Mouse (Mus musculus): ENCODE measurements around the gene Cacna1e. TPM values are rescaled to one million over a fixed set of nuclear protein-coding genes. Genes with fewer than 3 reads are reported as not detected.

Cacna1e gene
- polyA plus RNA-seq, 1 experiment, result 53.6 TPM

GRCm38 (mm10) chr1:154726361-154727161, 157.7 kb downstream of the Cacna1e start:
- Histone ChIP-seq H3K4me1 (ENCODE audit: control insufficient read depth, insufficient read depth, low read length) (peaks cover 2% of the 10 kb centered on the region; the same call in 1 of the 2 replicates), H3K4me3 (ENCODE audit: insufficient read depth, low read length) (peak overlapping the region; percentile 81), H3K27ac (ENCODE audit: insufficient read depth, low read length) (peak overlapping the region; percentile 24)
- TF ChIP-seq POLR2A (IDR thresholded peaks at IDR 0.05; ENCODE audit: extremely low read depth, insufficient read depth, low read length) (0 out of 2 replicates have a peak, but pooled peaks have one; percentile 31), CTCF (IDR thresholded peaks at IDR 0.05; ENCODE audit: extremely low read depth, insufficient read depth, low read length) (no peak)

DNA sequence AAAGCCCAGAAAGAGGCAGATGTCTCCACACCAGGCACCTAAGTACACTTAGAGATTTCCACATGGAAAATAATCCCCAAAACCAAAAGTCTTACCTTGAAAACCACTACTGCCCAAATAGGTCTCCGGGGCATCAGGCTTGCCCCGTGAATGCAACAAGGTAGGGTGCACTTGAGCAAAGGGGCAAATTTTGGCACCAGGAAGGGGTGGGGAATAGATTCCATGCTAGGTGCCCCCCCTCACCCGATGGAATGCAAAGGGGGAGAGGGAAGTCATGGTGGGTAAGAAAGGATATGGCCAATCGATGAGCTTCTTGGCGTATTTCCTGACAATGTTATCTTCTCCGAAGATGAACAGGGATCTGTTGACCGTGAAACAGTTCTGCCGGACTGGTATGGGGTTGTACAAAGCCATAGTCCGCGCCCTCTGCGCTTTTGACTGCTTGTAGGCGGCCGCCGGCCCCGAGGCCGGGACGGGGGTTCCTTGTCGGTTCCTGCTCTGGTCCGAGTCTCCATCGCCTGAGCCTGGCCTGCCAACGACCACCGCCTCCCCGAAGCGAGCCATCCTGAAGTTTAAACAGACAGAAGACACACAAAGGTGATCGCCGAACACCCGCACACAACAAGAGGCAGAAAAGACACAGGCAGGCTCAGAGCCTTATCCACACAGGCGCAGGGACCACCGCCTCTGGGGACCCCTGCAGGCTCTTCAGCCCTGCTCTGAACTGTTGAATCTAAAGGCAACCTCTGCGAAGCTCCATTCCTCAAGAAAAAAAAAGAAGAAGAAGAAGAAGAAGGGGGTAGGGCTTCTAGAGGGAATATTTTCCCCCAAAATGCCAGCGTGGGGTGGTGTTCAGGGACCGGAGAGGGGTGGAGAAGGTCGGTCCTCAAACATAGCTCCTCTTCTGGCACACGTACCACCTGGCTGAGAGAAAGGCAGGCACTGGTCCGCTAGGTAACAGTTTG, 158.7 kb downstream of the Cacna1e start:
- peak overlapping the region; percentile 81 for H3K4me3 ChIP-seq (ENCODE audit: insufficient read depth, low read length)
- TF ChIP-seq POLR2A (IDR thresholded peaks at IDR 0.05; ENCODE audit: extremely low read depth, insufficient read depth, low read length) (no peak), CTCF (IDR thresholded peaks at IDR 0.05; ENCODE audit: extremely low read depth, insufficient read depth, low read length) (no peak)
- peaks cover 5% of the 10 kb centered on the region; the same call in 1 of the 2 replicates for H3K4me1 ChIP-seq (ENCODE audit: control insufficient read depth, insufficient read depth, low read length)
- peak overlapping the region; percentile 24 for H3K27ac ChIP-seq (ENCODE audit: insufficient read depth, low read length)

DNA sequence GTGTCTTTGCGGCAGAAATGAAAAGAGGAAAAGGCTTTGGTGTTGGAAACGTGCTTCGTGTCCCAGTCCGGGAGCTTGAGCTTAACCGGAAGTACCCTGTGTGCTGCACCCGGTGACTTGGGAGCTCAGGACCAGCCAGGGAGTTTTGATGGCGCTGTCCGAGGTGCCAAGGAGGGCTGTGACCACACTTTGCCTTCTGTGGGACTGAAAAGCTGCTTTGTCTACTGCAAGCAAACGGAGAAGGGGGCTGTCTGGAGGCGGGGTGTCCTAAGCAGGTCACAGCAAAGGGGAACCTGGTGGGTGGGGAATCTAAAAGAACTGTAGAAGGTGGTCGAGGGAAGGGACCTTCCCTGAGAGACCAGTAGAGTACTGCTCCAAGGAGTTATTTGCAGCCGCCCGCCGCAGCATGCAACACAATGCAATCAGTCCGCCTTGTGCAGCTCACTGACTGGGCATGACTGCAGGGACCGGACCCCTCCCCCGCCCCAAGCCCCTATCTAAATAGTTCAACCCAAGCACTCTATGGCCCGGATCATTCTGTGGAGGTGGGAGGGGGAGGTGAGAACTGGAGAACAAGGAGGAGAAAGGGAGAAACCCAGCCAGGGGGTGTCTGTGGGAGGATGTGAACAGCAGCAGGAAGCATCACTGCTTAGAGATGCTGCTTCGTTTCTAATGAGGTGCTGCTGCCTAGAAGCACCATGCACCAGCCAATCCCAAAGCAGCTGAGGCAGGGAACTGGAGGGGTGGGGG, 160.6 kb downstream of the Cacna1e start:
- Histone ChIP-seq H3K4me3 (ENCODE audit: insufficient read depth, low read length) (peak overlapping the region; percentile 81), H3K27ac (ENCODE audit: insufficient read depth, low read length) (no peak overlapping the region), H3K4me1 (ENCODE audit: control insufficient read depth, insufficient read depth, low read length) (peaks cover 10% of the 10 kb centered on the region; the same call in 1 of the 2 replicates)
- TF ChIP-seq CTCF (IDR thresholded peaks at IDR 0.05; ENCODE audit: extremely low read depth, insufficient read depth, low read length) (no peak), POLR2A (IDR thresholded peaks at IDR 0.05; ENCODE audit: extremely low read depth, insufficient read depth, low read length) (peak; percentile 50)

GRCm38 (mm10) chr1:154723078-154723477, 161.2 kb downstream of the Cacna1e start:
- Histone ChIP-seq H3K4me3 (ENCODE audit: insufficient read depth, low read length) (peak overlapping the region; percentile 81), H3K27ac (ENCODE audit: insufficient read depth, low read length) (no peak overlapping the region), H3K4me1 (ENCODE audit: control insufficient read depth, insufficient read depth, low read length) (peaks cover 10% of the 10 kb centered on the region; the same call in 1 of the 2 replicates)
- TF ChIP-seq CTCF (IDR thresholded peaks at IDR 0.05; ENCODE audit: extremely low read depth, insufficient read depth, low read length) (0 out of 2 replicates have a peak, but pooled peaks have one; percentile 0), POLR2A (IDR thresholded peaks at IDR 0.05; ENCODE audit: extremely low read depth, insufficient read depth, low read length) (no peak)

DNA sequence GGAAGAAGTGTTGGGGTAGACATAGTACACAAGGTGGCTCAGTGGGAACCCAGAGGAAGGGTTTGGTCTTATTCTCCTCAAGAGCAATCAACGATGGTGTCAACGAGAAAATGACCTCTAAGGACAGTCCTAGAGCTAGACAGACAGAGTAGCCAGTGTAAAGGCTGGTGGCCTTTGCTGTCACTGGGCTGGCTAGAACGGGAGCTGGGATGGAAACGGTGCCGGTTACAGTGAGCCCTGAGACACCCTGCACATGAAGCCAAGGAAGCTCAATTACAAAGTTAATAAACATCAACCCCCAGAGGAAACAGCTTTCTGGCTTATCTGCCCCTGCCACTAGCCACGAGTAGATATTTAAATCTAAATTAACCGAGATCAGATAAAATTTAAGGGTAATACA, 168.7 kb downstream of the Cacna1e start:
- peaks cover 6% of the 10 kb centered on the region; the same call in 1 of the 2 replicates for H3K4me1 ChIP-seq (ENCODE audit: control insufficient read depth, insufficient read depth, low read length)
- no peak for TF ChIP-seq CTCF (IDR thresholded peaks at IDR 0.05; ENCODE audit: extremely low read depth, insufficient read depth, low read length)
- TF ChIP-seq POLR2A (IDR thresholded peaks at IDR 0.05; ENCODE audit: extremely low read depth, insufficient read depth, low read length), result no peak
- no peak overlapping the region for H3K27ac ChIP-seq (ENCODE audit: insufficient read depth, low read length)
- H3K4me3 ChIP-seq (ENCODE audit: insufficient read depth, low read length), result no peak overlapping the region

GRCm38 (mm10) chr1:154712747-154713146, 171.6 kb downstream of the Cacna1e start:
- Histone ChIP-seq H3K4me1 (ENCODE audit: control insufficient read depth, insufficient read depth, low read length) (no peaks in the 10 kb centered on the region), H3K27ac (ENCODE audit: insufficient read depth, low read length) (no peak overlapping the region), H3K4me3 (ENCODE audit: insufficient read depth, low read length) (no peak overlapping the region)
- TF ChIP-seq POLR2A (IDR thresholded peaks at IDR 0.05; ENCODE audit: extremely low read depth, insufficient read depth, low read length) (no peak), CTCF (IDR thresholded peaks at IDR 0.05; ENCODE audit: extremely low read depth, insufficient read depth, low read length) (no peak)

- H3K27ac ChIP-seq (ENCODE audit: insufficient read depth, low read length), result no peak overlapping the region
- no peak overlapping the region for H3K4me3 ChIP-seq (ENCODE audit: insufficient read depth, low read length)
- TF ChIP-seq CTCF (IDR thresholded peaks at IDR 0.05; ENCODE audit: extremely low read depth, insufficient read depth, low read length) (no peak), POLR2A (IDR thresholded peaks at IDR 0.05; ENCODE audit: extremely low read depth, insufficient read depth, low read length) (no peak)
- H3K4me1 ChIP-seq (ENCODE audit: control insufficient read depth, insufficient read depth, low read length), result peaks cover 22% of the 10 kb centered on the region
These were observed 176.6 kb downstream of the Cacna1e start for GRCm38 (mm10) chr1:154707584-154708290.

DNA sequence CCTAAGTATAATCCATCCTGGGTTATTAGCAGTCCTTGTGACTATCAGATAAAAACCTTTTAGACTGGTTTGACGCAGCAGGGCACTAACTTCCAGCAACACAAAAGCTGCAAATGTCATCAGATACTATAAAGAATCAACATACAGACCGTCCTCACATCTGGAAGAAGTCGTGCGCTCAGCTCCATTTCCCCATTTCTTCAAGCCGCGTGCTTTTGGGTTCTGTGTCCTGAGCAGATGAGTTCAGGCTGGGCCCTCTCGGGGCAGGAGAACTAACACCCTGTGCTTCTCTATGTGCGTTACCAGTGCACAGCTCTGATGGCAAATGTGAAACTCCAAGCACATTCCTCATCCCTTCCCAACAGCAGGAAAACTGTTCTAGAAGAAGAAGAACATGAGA, 177.3 kb downstream of the Cacna1e start:
- Histone ChIP-seq H3K27ac (ENCODE audit: insufficient read depth, low read length) (no peak overlapping the region), H3K4me3 (ENCODE audit: insufficient read depth, low read length) (no peak overlapping the region), H3K4me1 (ENCODE audit: control insufficient read depth, insufficient read depth, low read length) (peaks cover 29% of the 10 kb centered on the region)
- TF ChIP-seq POLR2A (IDR thresholded peaks at IDR 0.05; ENCODE audit: extremely low read depth, insufficient read depth, low read length), result no peak
